In genomic region chr6:37442781-37443180, GRCm38 (mm10) we compare ENCODE assay signal across 8 mouse cellular contexts. TPM values are rescaled to one million over a fixed set of nuclear protein-coding genes. Genes with fewer than 3 reads are reported as not detected.
DNase-seq lines count a peak whose midpoint lies in the region; ATAC-seq and TF ChIP-seq lines count a peak whose summit lies in the region.

No protein-coding gene starts in this region.

- 0 out of 2 replicates have a peak, but pooled peaks cover 4% of the 10 kb centered on the region for H3K4me1 ChIP-seq in neural tube, embryonic 11.5 days (ENCODE audit: control insufficient read depth, insufficient read depth, low read length)
- H3K4me1 ChIP-seq in limb, embryonic 15.5 days: peaks cover 20% of the 10 kb centered on the region
- H3K4me1 ChIP-seq in stomach, postnatal 0 days (replicated peaks; ENCODE audit: control insufficient read depth, insufficient read depth): no peaks in the 10 kb centered on the region

- peak overlapping the region; percentile 34 for H3K4me2 ChIP-seq in neural tube, embryonic 11.5 days (ENCODE audit: low read depth)
- peak overlapping the region; percentile 44 for H3K4me2 ChIP-seq in limb, embryonic 15.5 days
- peak overlapping the region; percentile 51 for H3K4me2 ChIP-seq in stomach, postnatal 0 days (replicated peaks; ENCODE audit: low read depth)

- no peak for TF ChIP-seq EP300 in stomach, postnatal 0 days (optimal IDR thresholded peaks at IDR 0.05)

- no peak for ATAC-seq in cerebellum, adult (ENCODE audit: insufficient number of reproducible peaks, low FRiP score, low TSS enrichment)
- no peak for ATAC-seq in neural tube, embryonic 11.5 days (ENCODE audit: insufficient read depth, low FRiP score, low TSS enrichment)
- no peak for ATAC-seq in limb, embryonic 15.5 days (ENCODE audit: insufficient number of reproducible peaks, low FRiP score, low TSS enrichment, low read depth)
- ATAC-seq in stomach, postnatal 0 days (ENCODE audit: low FRiP score, low TSS enrichment): no peak

- no peaks in the 10 kb centered on the region for H3K36me3 ChIP-seq in neural tube, embryonic 11.5 days (ENCODE audit: control insufficient read depth, insufficient read depth, low read length)
- H3K36me3 ChIP-seq in limb, embryonic 15.5 days: no peaks in the 10 kb centered on the region
- H3K36me3 ChIP-seq in stomach, postnatal 0 days (ENCODE audit: control insufficient read depth, insufficient read depth, low read length): no peaks in the 10 kb centered on the region

- no peak overlapping the region for H3K27ac ChIP-seq in neural tube, embryonic 11.5 days (ENCODE audit: low read depth, low read length)
- peak overlapping the region; percentile 85 for H3K27ac ChIP-seq in limb, embryonic 15.5 days
- no peak overlapping the region for H3K27ac ChIP-seq in stomach, postnatal 0 days (replicated peaks)

- H3K27me3 ChIP-seq in neural tube, embryonic 11.5 days (ENCODE audit: control insufficient read depth, insufficient read depth, low read length): no peaks in the 10 kb centered on the region
- H3K27me3 ChIP-seq in limb, embryonic 15.5 days: no peaks in the 10 kb centered on the region
- no peaks in the 10 kb centered on the region for H3K27me3 ChIP-seq in stomach, postnatal 0 days (ENCODE audit: control insufficient read depth, insufficient read depth, low read length)

- TF ChIP-seq CTCF in stomach, postnatal 0 days (IDR thresholded peaks at IDR 0.05; ENCODE audit: low read depth): no peak

- 40% methylated on average over 4 of the region's 4 CpGs for WGBS in neural tube, embryonic 11.5 days
- WGBS in limb, embryonic 15.5 days: 38% methylated on average over 4 of the region's 4 CpGs
- 38% methylated on average over 4 of the region's 4 CpGs for WGBS in stomach, postnatal 0 days

- no peaks in the 10 kb centered on the region for H3K9me3 ChIP-seq in neural tube, embryonic 11.5 days (ENCODE audit: control insufficient read depth, low read length)
- no peaks in the 10 kb centered on the region for H3K9me3 ChIP-seq in limb, embryonic 15.5 days
- no peaks in the 10 kb centered on the region for H3K9me3 ChIP-seq in stomach, postnatal 0 days (ENCODE audit: control insufficient read depth, low read length)

- peak; percentile 29 for DNase-seq in cerebellum, adult 11-12 months
- DNase-seq in neural tube, embryonic 11.5 days (ENCODE audit: low spot score): no peak
- no peak for DNase-seq in neural tube, embryonic 10.5 days (ENCODE audit: extremely low spot score, low spot score)
- no peak for DNase-seq in stomach, postnatal 0 days (ENCODE audit: low spot score)
- DNase-seq in spleen, adult 12 weeks (ENCODE audit: low spot score): no peak
- DNase-seq in kidney, postnatal 36 days: no peak

- 0 out of 2 replicates have a peak overlapping the region, but pooled peaks have one; percentile 30 for H3K9ac ChIP-seq in neural tube, embryonic 11.5 days (ENCODE audit: low read length)
- 0 out of 2 replicates have a peak overlapping the region, but pooled peaks have one; percentile 14 for H3K9ac ChIP-seq in limb, embryonic 15.5 days
- no peak overlapping the region for H3K9ac ChIP-seq in stomach, postnatal 0 days (ENCODE audit: low read length)

- peak overlapping the region; percentile 85 for H3K4me3 ChIP-seq in neural tube, embryonic 11.5 days (ENCODE audit: low read depth, low read length)
- peak overlapping the region; percentile 84 for H3K4me3 ChIP-seq in limb, embryonic 15.5 days
- H3K4me3 ChIP-seq in stomach, postnatal 0 days (ENCODE audit: low read depth, low read length): peak overlapping the region; percentile 29; the same call in 1 of the 2 replicates

RNA-seq across cellular contexts. Expression of gene Creb3l2, which starts 0.8 kb away (rescaled TPM):
- polyA plus RNA-seq in neural tube, embryonic 11.5 days (2014; fragmentation: Nextera tagmentation; extraction: Ambion mirVana): 14.5 and 16.0 TPM in 2 replicates
- 29.9 and 35.0 TPM in 2 replicates for polyA plus RNA-seq in limb, embryonic 15.5 days (2015; fragmentation: Nextera tagmentation; extraction: Ambion mirVana)
- 8.3 and 8.5 TPM in 2 replicates for polyA plus RNA-seq in stomach, postnatal 0 days (2015; fragmentation: Nextera tagmentation; extraction: Ambion mirVana)

Comparison
In these comparisons a context has a peak if more than half of its experiments do, and no peak if none do; other contexts are left out.
1. H3K4me3 ChIP-seq: peak in every context shown above with its lines; median percentile 85 in neural tube, embryonic 11.5 days; 84 in limb, embryonic 15.5 days; 29 in stomach, postnatal 0 days.